11 mouse cellular contexts compared by ENCODE assay signal in genomic region chr4:133390042-133390441, GRCm38 (mm10). TPM values are rescaled to one million over a fixed set of nuclear protein-coding genes. Genes with fewer than 3 reads are reported as not detected.
DNase-seq lines count a peak whose midpoint lies in the region; ATAC-seq and TF ChIP-seq lines count a peak whose summit lies in the region.
"Had no signal": no experiment of that assay in that cellular context is flagged by ENCODE, and none has a peak within 500 bp of the region (broad histone marks: within the 10 kb centered on the region; RNA-seq: fewer than 3 reads in every experiment).

No protein-coding gene starts in this region.

- H3K36me3 ChIP-seq in kidney, embryonic 16.5 days (ENCODE audit: insufficient read depth, low read length): no peaks in the 10 kb centered on the region
- H3K36me3 ChIP-seq in kidney, embryonic 15.5 days: no peaks in the 10 kb centered on the region
- H3K36me3 ChIP-seq: forebrain, embryonic 12.5 days; neural tube, embryonic 12.5 days had no signal

- TF ChIP-seq CTCF in olfactory bulb, adult 2 months (IDR thresholded peaks at IDR 0.05; ENCODE audit: insufficient read depth, low read depth, low read length): no peak

- H3K9ac ChIP-seq in kidney, embryonic 16.5 days (replicated peaks; ENCODE audit: low read length): no peak overlapping the region
- H3K9ac ChIP-seq in kidney, embryonic 15.5 days: no peak overlapping the region
- H3K9ac ChIP-seq: forebrain, embryonic 12.5 days; neural tube, embryonic 12.5 days had no signal

- H3K27ac ChIP-seq in kidney, embryonic 16.5 days (ENCODE audit: low read length): peak overlapping the region; percentile 44; the same call in 1 of the 2 replicates
- no peak overlapping the region for H3K27ac ChIP-seq in kidney, embryonic 15.5 days
- H3K27ac ChIP-seq in olfactory bulb, adult 2 months (ENCODE audit: insufficient read depth, low read depth, low read length): 0 out of 2 replicates have a peak overlapping the region, but pooled peaks have one; percentile 15
- H3K27ac ChIP-seq: forebrain, embryonic 12.5 days; neural tube, embryonic 12.5 days had no signal

- no peak for TF ChIP-seq POLR2A in olfactory bulb, adult 2 months (IDR thresholded peaks at IDR 0.05; ENCODE audit: insufficient read depth, low read depth, low read length)

- DNase-seq in liver: peak; percentile 83
- DNase-seq in embryo, embryonic 10 days (ENCODE audit: low spot score): no peak
- DNase-seq in thymus, postnatal 14 days: no peak
- DNase-seq in cerebellum, postnatal 10 days: no peak
- DNase-seq: thymus, adult 18-20 months had no signal

- H3K4me1 ChIP-seq in kidney, embryonic 16.5 days (ENCODE audit: insufficient read depth, low read length): peaks cover 38% of the 10 kb centered on the region
- H3K4me1 ChIP-seq in kidney, embryonic 15.5 days: peaks cover 40% of the 10 kb centered on the region
- peaks cover 59% of the 10 kb centered on the region for H3K4me1 ChIP-seq in olfactory bulb, adult 2 months (ENCODE audit: control insufficient read depth, insufficient read depth, low read length)

- 84% methylated on average over 2 of the region's 2 CpGs for WGBS in kidney, embryonic 16.5 days
- whole genome bisulfite sequencing in kidney, embryonic 15.5 days: 87% methylated on average over 2 of the region's 2 CpGs
- WGBS in olfactory bulb, adult 2 months: 97% methylated on average over 2 of the region's 2 CpGs

- no peak for ATAC-seq in kidney, embryonic 16.5 days (ENCODE audit: low FRiP score, low TSS enrichment)
- ATAC-seq in kidney, embryonic 15.5 days (replicated peaks; ENCODE audit: low FRiP score): no peak; the same call in 1 of the 2 replicates
- ATAC-seq in common myeloid progenitor, adult 5-6 weeks (replicated peaks; ENCODE audit: low read depth, poor library complexity, severe bottlenecking): peak; percentile 73

- H3K9me3 ChIP-seq in kidney, embryonic 16.5 days (ENCODE audit: low read length): no peaks in the 10 kb centered on the region
- no peaks in the 10 kb centered on the region for H3K9me3 ChIP-seq in kidney, embryonic 15.5 days (replicated peaks)
- H3K9me3 ChIP-seq: forebrain, embryonic 12.5 days; neural tube, embryonic 12.5 days had no signal

- no peak overlapping the region for H3K4me3 ChIP-seq in kidney, embryonic 16.5 days (ENCODE audit: low read length)
- H3K4me3 ChIP-seq in kidney, embryonic 15.5 days (replicated peaks): no peak overlapping the region
- no peak overlapping the region for H3K4me3 ChIP-seq in olfactory bulb, adult 2 months (ENCODE audit: insufficient read depth, low read depth, low read length)
- H3K4me3 ChIP-seq: forebrain, embryonic 12.5 days; neural tube, embryonic 12.5 days had no signal

- H3K4me2 ChIP-seq in kidney, embryonic 16.5 days (replicated peaks; ENCODE audit: low read depth, low read length): no peak overlapping the region
- no peak overlapping the region for H3K4me2 ChIP-seq in kidney, embryonic 15.5 days
- H3K4me2 ChIP-seq: forebrain, embryonic 12.5 days; neural tube, embryonic 12.5 days had no signal

- H3K27me3 ChIP-seq in kidney, embryonic 16.5 days (ENCODE audit: insufficient read depth, low read length): no peaks in the 10 kb centered on the region
- no peaks in the 10 kb centered on the region for H3K27me3 ChIP-seq in kidney, embryonic 15.5 days
- H3K27me3 ChIP-seq: forebrain, embryonic 12.5 days; neural tube, embryonic 12.5 days had no signal

RNA-seq across cellular contexts. Expression of gene Slc9a1, which starts 20.5 kb away (rescaled TPM):
- 9.5 and 10.7 TPM in 2 replicates for polyA plus RNA-seq in kidney, embryonic 16.5 days (2015; fragmentation: Nextera tagmentation; extraction: Ambion mirVana)
- 7.5 and 8.3 TPM in 2 replicates for polyA plus RNA-seq in kidney, embryonic 15.5 days (2015; fragmentation: Nextera tagmentation; extraction: Ambion mirVana)
- total RNA-seq in common myeloid progenitor, adult 5-6 weeks (2017): 9.0 and 9.7 TPM in 2 replicates
- polyA plus RNA-seq in olfactory bulb, adult 2 months (2012; ENCODE audit: insufficient read depth, insufficient read length, low replicate concordance, missing spikeins): not detected in 2 replicates

RNA-seq across cellular contexts. Expression of gene Wdtc1, which starts 36.8 kb away (rescaled TPM):
- polyA plus RNA-seq in kidney, embryonic 16.5 days (2015; fragmentation: Nextera tagmentation; extraction: Ambion mirVana): 12.9 and 14.4 TPM in 2 replicates
- 12.0 and 13.1 TPM in 2 replicates for polyA plus RNA-seq in kidney, embryonic 15.5 days (2015; fragmentation: Nextera tagmentation; extraction: Ambion mirVana)
- total RNA-seq in common myeloid progenitor, adult 5-6 weeks (2017): 9.3 and 12.6 TPM in 2 replicates
- polyA plus RNA-seq in olfactory bulb, adult 2 months (2012; ENCODE audit: insufficient read depth, insufficient read length, low replicate concordance, missing spikeins): 113 TPM in 1 of 2 replicates, not detected in the other
